Mouse (Mus musculus) embryo, embryonic 11.5 days (tissue): ENCODE measurements around the gene Hist1h2ah.

ENCODE experiments used
- DNase-seq: peaks from one replicate; pipeline ENCODE4 v3.0.0-alpha.2; 2012; ENCODE audit warnings: low read depth, low spot score

Hist1h2ah gene

GRCm38 (mm10) chr13:22013716-22014115 lies 21.7 kb downstream of the Hist1h2ah start:
- DNase-seq = no peak

DNA sequence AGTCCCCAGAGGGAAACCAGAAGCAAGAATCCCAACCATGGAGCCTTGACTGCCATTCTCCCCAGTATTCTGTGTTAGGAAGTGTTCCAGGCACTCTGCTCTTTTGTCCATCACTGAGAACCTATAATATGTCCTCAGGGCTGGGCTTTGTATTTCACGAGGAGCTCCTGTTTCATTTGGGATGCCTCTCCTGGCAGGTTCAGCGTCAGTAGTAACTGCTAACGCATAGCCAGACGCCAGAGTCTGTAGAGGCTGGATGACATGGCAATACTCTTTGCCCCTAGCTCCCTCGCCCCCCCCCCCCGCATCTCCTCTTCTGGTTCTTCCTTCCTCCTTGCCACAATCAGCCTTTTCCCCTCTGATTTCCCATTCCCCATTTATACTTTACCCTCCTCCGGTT lies 25.7 kb downstream of the Hist1h2ah start, which contains the start of gene Prss16:
Gene Prss16, minus strand, starts transcription at position 101 of the 400 bp plus-strand sequence.
- no peak for DNase-seq

- no peak for DNase-seq
Measured at GRCm38 (mm10) chr13:22008707-22009106, 26.7 kb downstream of the Hist1h2ah start.

- DNase-seq = no peak
Measured at GRCm38 (mm10) chr13:22007872-22008271, 27.5 kb downstream of the Hist1h2ah start.

DNA sequence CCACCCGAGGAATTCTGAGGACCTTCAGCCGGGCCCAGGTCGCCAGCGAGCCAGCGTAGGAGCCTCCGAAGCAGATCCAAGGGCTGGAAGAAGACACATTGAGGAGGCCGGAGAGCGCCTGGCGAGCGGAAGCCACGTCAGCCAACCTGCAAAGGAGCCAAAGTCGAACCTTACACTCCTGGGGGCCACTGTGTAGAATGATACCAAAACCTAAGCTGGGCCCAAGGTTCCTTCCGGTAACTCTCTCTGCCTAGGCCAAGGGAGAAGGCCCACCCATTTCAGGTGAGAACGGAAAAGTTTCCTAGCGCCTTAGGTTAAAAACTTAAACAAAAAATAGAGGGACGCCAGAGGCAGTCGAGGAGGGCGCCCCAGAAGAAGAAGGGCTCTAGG lies 28.3 kb downstream of the Hist1h2ah start:
- no peak for DNase-seq

GRCm38 (mm10) chr13:22006334-22007120 lies 28.8 kb downstream of the Hist1h2ah start:
- DNase-seq = no peak

GRCm38 (mm10) chr13:22005605-22006333 lies 29.6 kb downstream of the Hist1h2ah start:
- no peak for DNase-seq

GRCm38 (mm10) chr13:22001823-22002222 lies 33.5 kb downstream of the Hist1h2ah start:
- no peak for DNase-seq

DNA sequence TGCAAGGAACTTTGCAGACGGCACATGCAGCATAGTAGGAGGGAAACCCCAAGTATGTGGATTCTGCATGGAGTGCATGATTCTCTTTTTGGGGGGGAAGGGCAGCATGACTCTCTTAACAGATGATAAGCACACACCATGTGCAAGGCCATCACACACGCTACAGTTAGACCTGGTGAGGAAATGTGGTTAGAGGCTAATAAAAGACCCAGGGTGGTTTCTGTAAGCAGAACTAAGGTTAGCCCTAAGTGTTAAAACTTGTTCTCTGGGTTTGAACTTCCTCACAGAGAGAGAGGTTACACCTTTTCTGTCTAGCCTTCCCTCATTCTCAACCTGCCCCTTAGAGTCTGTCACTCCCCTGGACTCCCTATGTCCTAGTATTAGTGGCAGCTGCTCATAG lies 34.0 kb downstream of the Hist1h2ah start:
- no peak for DNase-seq

- no peak for DNase-seq
Measured at GRCm38 (mm10) chr13:21999147-21999546, 36.2 kb downstream of the Hist1h2ah start.

DNA sequence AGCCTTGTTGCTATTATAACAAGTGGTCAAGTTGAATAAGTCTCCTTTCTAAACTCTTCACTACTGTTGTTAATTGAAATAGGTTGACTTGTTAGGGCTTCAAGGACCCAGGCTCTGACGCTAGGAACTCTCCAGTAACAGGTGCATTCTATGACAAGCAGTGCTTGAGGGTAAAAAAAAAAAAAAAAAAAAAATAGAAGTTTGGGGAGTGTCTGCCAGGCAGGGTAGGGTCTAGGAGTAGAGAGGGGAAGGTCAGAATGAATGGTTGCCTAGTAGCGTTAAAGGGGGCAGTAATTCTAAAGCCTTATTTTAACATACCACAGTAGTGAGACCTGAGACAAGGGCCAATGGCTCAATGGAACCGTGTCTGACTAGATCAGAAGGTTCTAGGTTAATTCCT lies 37.0 kb downstream of the Hist1h2ah start:
- no peak for DNase-seq

DNA sequence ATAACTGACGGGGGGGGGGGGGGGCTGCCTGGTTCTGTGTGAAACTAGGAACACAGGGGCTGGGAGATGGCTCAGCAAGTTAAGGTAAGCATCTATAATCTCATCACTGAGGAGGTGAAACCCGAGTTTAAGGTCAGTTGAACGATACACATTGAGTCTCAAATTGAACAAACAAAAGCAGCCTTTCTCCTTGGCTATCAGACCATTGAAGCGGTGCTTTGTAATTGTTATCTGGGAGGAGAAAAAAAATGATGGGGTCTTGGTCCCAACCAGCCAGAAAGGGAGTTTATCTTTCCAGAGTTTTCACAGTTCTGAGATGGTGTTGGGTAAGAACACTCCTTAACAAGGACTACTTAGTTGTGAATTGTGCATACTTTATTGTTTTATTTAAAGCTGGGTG lies 37.5 kb downstream of the Hist1h2ah start:
- DNase-seq = no peak

- no peak for DNase-seq
Measured at GRCm38 (mm10) chr13:21997201-21997820, 38.1 kb downstream of the Hist1h2ah start.

DNA sequence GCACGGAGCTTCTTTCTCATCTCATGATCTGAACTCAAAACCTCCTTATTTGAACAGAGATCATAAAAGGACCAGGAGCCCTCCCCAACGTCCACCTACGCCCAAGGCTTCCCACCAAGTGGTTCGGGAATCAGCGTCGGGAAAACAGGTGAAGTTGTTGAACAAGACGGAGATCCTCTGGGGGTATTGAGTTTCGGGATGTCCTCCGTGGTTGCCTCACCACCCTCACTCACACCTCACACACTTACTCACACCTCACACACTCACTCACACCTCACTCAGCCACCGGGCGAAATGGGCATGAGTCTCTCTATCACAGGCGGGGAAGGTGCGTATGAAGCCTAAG lies 38.6 kb downstream of the Hist1h2ah start:
- no peak for DNase-seq

GRCm38 (mm10) chr13:21996101-21996839 lies 39.1 kb downstream of the Hist1h2ah start:
- no peak for DNase-seq

DNA sequence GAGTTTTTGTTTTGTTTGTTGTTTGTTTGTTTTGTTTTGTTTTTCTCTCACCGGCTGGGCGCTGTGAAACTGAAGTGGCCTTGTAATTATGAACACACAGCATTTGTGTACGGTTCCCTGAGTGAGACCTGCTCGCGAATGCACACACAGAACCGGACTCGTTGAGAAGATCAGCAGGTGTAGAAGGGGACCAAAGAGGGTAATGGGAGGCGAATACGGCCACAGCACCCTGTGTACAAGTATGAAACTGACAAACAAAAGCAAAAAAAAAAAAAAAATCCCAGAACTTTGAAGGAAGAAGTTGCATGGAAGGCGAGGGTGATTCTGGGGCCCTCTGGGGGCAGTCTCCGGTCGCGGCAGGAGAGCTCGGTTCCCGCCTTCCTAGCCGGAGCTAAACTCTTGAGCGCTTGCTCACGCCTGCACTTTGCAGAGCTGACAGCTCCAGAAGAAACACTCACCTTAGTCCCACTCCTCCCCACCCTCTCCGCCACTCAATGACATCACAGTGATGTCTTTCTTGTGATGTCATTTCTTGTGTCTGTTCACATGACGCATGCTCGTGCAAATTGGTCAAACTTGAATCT lies 39.9 kb downstream of the Hist1h2ah start:
- DNase-seq = no peak

DNA sequence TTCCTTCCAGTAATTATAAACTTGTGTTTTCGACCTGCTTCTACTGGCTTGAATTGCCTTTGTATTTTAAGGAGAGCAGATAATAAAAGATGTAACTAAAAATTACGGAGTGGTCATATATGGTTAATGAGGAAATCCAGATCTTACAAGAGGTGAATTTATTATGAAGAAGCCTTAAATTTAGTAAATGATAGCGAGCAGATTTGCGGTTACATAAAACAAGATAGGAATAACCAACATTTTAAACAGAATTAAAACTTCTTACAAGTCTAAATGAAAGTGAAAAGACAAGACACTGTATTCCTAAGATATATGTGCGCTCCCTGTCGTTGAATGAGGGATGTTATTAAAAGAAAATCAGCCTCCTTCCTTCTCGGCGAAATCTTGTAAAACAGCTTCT lies 40.5 kb downstream of the Hist1h2ah start:
- no peak for DNase-seq

DNA sequence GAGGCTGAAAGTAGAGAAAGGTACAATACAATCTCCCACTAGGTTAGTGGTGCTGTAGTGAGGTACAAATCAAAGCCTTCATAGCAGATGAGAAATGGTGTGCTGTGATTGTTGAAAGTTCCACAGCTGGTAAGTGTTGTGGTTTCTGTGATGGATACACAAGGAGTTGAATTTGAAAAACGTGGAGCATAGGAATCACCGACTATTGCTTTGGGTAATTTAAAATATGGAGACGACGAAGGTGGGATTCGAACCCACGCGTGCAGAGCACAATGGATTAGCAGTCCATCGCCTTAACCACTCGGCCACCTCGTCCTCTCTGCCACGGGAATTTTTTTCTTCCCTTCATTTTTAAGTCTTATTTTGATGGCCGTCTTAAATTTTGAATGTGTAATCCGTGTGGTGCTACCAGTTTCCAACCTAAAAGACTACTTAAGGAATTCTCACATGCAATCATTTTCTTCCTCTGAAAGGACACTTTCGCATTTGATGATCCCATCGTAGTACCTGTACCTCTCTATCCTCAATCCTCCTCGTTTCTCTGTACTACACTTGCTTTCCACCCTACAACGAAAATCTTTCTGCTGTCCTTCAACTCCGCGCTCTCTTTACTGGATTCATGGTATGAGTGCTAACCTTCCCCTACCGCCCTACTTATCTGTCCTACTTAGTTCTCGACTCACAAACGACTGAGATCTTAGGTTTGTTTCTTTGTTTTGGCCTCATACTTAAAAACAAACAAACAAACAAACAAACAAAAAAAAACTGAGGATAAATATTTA lies 41.2 kb downstream of the Hist1h2ah start:
- no peak for DNase-seq

DNA sequence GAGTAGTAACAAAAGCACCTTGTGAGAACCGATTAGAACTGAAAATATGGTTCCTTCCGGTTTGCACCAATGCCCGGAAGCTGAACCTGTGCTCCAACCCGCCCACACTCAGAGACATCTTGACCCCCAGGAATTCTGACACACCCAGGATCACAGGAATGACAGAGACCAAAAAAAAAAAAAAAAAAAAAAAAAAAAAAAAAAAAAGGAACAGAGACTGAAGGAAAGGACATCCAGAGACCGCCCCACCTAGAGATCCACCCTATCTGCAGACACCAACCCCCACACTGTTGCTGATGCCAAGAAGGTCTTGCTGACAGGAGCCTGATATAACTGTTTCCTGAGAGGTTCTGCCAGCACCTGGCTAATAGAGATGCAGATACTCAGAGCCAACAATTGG lies 42.8 kb downstream of the Hist1h2ah start:
- no peak for DNase-seq
